Mouse (Mus musculus) kidney, postnatal 25 days (tissue): ENCODE data around the gene Auts2.

Source experiments
- DNase-seq, 2 experiments: peaks; one replicate each; pipeline ENCODE4 v3.0.0; 2021; ENCODE audit warnings: mixed read lengths in 2 of 2

The Auts2 gene

DNA sequence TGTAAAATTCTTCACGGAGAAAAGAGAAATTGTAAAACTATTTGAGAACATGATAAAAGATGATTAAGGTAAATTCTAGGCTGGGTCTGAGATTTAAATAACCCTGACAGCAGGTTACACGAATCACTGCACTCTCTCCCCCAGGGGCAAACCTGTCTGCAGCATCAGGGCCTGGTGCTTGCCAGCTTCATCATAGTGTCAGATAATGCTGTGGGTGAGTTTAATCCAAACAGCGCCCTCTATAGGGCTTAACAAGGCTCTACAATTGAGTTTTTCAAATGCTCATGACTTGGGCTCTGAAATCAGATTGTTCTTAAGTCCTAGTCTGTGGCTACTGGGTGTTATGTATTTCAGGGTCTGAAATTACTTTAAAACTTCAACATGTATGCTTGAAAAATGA is 565.6 kb downstream of the Auts2 start:
- no peak for DNase-seq

- no peak for DNase-seq
Measured at GRCm38 (mm10) chr5:131971901-131972300, 571.2 kb downstream of the Auts2 start.

DNA sequence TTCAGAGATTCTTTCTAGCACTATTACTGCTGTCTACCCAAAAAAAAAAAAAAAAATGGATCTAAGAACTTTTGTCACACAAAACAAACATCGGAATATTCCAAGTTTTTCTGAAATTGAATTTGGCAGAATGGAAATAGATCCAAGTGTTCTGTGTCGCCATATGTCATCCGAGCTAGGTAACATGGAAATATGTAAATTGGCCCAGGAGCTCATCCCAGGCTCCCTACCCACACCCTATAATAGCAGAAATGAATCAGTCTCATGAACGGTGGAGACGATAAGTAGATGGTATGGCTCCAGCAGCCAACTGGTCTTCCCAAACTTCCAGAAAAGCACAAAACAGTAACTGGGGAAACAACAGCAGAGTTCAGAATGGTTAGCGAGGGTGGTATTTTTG is 577.6 kb downstream of the Auts2 start:
- DNase-seq: no peak

DNA sequence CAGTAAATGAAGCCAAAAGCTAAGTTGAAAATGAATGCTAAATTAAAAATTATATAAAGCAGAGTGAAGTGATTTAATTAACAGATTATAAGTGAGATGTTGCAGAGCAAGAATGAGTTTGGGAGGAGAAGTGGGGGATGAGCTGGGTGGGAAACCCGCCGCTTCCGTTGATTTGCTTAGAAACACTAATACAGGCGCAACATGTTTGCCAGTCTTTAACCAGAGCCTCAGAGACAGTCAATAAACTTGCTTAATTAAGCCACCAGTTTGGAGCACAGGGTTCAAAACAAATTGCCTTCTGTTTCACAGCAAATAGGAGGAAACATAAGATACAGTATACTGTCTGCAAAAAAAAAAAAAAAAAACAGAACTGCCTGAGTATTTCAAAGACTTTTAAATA is 579.6 kb downstream of the Auts2 start:
- DNase-seq: no peak

DNA sequence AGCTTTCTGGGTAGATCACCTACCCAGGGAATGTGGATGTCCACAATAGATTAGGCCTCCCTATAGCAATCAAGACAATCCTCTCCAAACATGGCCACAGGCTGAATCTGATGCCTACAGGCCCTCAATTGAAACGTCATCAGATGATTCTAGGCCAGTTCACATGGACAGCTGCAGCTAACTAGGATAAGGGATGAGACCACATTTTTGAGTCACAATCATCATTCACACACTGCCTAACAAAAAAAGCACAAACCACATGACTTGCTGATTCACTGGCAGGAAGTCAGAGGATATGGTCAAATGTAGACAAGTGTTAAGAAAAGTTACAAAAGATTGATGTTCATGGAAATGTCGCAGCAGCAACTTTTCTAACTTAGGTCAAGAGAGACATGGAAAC is 581.3 kb downstream of the Auts2 start:
- DNase-seq: no peak

GRCm38 (mm10) chr5:131960432-131960831 is 582.7 kb downstream of the Auts2 start:
- DNase-seq: no peak

GRCm38 (mm10) chr5:131956998-131957397 is 586.1 kb downstream of the Auts2 start:
- DNase-seq: no peak

DNA sequence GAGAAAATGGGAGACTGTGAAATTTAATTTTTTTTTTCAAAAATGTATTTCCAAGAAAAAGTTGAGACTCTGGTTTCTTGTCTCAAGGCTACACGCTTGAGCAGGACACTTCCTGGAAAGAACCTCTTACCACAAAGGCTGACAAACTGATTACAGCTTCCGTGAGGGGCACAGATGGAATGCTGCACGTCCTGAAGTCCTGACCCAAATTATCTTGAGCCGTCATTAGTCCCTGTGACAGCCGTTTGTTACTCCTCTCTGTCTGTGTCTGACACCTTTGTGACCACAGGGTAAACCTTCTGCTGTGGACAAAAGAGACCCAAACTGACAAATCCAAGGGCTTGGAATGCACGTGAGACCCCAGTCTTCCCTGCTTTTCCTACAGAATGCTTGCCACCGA is 587.1 kb downstream of the Auts2 start:
- DNase-seq: no peak

GRCm38 (mm10) chr5:131955227-131956016 is 587.7 kb downstream of the Auts2 start:
- DNase-seq: no peak

DNA sequence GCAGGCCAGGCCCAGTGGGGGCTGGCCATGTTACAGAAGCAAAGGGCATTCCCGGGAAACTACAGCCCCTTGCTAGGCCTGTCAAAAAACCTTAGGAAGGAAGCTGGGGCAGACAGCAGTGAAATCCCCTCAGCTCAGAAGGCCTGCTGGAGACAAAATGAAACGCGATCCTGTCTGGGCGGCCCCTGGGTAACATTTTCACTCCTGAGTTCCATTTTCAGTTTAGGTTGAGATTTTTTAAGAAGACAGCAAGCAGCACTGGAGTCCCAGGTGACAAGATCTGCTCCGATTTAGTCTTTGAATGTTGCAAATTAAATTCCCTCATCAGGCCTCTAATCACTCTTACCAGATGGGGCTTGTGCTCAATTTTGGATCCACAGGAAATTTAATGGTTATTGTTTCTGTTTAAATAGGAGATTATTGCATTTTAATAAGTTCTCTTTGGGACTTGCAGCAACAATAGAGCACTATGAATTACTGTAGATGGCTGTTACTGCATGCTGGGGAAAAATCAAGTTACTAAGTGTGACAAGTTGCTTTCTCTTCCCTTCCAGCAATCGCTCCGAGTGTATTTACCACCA is 594.5 kb downstream of the Auts2 start:
- DNase-seq: no peak

DNA sequence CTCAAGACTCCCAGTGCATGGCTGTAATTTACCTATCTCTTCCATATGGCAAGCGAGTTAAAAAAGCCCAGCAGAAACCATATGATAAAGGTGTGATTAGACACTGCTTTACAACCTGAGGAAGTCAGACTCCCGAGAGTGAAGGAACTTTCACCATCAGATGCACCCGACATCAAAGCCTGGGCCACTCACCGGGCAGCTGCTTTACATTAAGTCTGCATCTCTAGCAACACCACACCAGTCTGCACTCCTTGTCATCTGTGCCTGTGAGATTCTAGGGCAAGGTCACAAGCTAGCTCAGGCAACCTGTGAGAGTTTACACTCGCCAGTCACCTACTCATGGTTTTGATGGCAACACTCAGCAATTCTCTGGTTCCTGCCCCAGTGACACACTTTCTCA is 596.3 kb downstream of the Auts2 start:
- no peak for DNase-seq

DNA sequence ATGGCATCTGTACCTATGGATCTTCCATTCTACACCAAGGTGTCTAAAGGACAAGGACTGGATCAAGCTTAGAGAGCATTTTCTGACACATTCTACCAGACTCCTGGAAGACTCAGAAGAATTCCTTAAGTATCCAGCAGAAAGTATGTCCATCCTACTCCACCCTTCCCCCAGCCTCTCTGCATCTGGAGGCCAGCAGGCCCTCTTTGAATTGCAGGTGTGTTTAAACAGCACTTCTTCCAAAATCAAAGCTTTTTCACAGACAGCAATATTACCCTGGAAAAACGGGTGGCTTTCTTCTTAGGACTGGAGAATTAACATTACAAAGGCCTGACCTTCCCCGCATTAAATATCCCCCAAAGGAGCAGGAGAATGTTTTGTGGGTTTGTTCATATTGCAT is 598.4 kb downstream of the Auts2 start:
- no peak for DNase-seq

DNA sequence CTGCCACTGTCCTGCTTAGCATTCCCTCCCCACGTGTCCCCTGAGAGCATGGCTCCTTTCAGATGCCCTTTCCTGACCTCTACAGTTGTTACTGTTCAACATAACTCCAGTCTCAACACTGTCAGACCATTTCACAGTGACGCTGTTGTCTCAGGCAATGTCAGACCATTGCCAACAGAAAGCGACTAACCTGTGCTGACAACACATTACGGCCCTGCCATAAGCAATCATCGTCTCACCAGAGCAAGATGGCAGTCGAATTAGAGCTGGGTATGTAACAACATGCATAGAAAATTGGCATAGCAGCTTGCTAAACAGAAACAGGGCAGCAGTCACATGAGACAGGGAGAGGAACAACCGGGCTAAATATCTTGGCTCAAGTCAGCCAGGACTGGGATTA is 614.4 kb downstream of the Auts2 start:
- no peak for DNase-seq

DNA sequence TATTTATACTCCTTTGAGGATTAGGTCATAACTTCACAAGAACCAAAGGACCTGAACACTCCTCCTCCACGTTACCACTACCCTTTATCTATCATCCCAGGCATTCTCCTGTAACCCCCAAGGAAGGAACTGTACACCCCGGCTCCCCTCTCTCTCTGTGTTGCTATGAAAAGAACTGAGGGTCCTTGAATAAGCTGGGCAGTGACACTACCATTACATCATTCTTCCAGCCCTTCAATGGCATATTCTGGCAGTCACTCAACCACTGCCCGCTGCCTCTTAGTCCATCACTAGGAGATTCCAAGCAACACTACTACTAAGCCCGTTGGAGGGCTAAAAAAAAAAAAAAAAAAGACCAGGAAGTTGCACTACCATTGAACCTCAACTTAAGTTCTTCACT is 620.4 kb downstream of the Auts2 start:
- no peak for DNase-seq

GRCm38 (mm10) chr5:131922118-131922517 is 621.0 kb downstream of the Auts2 start:
- no peak for DNase-seq

DNA sequence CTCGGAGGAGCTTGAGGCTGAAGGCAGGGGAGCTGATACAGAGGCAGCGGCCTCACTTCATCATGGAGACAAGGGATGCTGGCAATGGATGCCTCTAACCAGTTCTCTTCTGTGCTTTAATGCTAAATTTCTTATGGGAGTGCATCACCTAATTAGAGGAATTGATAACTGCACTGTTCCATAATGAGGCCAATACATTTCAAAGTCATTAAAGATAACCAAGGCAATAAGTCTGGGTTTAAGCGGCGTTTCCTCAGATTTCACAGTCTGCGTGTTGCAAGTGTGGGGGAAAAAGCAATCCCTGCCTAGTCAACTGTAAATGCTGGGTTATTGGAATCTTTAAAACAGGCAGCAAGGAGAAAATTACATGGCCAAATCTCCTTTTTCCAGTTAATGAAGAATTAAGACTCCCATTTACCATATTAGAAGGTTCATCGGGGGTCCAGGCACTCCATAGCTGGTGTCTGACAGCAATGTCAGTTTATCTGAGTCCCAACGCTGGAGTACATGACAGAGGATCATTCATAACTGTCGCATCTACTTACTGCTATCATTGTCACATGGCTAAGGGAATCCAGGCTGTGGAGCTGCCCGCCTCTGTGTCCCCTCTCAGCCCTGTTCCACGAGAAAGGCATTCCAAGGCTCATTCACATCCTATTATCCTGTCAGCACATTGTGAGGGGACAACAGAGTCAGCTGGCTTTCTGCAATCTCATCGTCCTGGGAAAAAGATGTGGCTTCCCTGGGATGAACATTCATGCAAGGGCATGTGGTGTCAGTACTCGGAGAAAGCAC is 623.0 kb downstream of the Auts2 start:
- no peak for DNase-seq

- DNase-seq: no peak
Measured at GRCm38 (mm10) chr5:131916791-131917403, 626.2 kb downstream of the Auts2 start.

DNA sequence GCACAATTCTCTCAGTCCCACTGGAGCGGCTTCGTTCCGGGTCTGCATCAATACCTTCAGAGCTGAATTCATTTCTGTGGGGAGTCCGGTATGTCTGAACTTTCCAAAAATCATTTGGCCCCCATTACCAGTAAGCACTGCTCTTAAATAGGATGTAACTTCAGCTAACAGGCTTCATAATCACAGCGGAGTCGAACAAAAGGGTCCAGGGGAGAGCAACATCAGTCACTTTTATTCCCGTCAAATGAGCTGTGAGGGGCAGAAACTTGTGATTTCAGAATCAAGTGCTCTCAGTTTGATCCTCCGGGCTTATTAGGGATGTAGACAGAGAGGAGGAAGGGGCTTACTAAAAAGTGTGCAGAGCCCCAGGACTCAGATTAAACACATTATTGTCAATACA is 629.6 kb downstream of the Auts2 start:
- no peak for DNase-seq

GRCm38 (mm10) chr5:131912983-131913382 is 630.2 kb downstream of the Auts2 start:
- no peak for DNase-seq

- no peak for DNase-seq
Measured at GRCm38 (mm10) chr5:131906313-131906712, 636.8 kb downstream of the Auts2 start.

DNA sequence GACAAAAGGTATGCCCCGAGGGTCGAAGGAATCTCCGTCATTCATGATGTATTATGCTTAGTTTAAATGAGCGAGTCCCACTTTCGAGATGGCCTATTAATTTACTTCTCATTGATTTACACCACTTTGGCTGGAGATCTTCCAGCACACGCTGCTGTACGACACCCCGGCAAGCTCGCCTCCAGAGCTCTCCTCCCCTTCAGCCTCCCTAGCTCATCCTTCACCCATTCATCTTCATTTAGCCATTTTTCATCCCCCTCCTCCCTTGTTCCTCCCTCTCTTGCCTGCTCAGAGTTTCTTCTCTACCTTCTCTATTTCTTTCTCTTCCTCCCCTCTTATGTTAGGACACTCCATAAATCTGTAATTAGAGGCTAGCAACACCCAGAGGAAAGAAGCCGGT is 638.7 kb downstream of the Auts2 start:
- no peak for DNase-seq

GRCm38 (mm10) chr5:131898048-131898638 is 645.0 kb downstream of the Auts2 start:
- no peak for DNase-seq

DNA sequence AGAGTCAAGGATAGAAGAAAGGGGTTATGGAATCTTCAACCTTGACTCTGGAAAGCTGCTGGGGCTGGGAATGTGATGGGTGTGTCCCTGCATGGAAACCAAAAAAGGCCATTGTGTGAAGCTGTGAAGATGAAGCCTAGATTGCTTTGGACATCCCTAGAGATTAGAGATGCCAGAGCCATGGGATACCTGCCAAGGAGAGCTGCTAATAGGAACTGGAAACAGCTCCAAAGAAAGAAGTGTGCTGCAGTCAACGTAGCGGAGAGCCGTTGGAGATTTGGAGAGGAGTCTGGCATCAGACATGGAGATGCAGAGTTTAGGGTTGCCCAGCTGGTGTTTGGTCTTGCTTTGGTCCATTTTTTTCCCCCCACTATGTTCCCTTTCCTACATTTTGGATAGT is 656.5 kb downstream of the Auts2 start:
- DNase-seq: no peak
